ENCODE assay signal across 9 mouse cellular contexts in genomic region chr17:69396147-69397033, GRCm38 (mm10). TPM values are rescaled to one million over a fixed set of nuclear protein-coding genes. Genes with fewer than 3 reads are reported as not detected.
DNase-seq lines count a peak whose midpoint lies in the region; ATAC-seq and TF ChIP-seq lines count a peak whose summit lies in the region.
"Had no signal": no experiment of that assay in that cellular context is flagged by ENCODE, and none has a peak within 500 bp of the region (broad histone marks: within the 10 kb centered on the region; RNA-seq: fewer than 3 reads in every experiment).

No protein-coding gene starts in this region.

- H3K4me2 ChIP-seq in hindbrain, postnatal 0 days (ENCODE audit: low read depth, low read length): peak overlapping the region; percentile 21; the same call in 1 of the 2 replicates
- H3K4me2 ChIP-seq in hindbrain, embryonic 14.5 days (replicated peaks): no peak overlapping the region
- peak overlapping the region; percentile 55 for H3K4me2 ChIP-seq in heart, embryonic 12.5 days
- H3K4me2 ChIP-seq: limb, embryonic 15.5 days had no signal

- H3K36me3 ChIP-seq in hindbrain, postnatal 0 days (ENCODE audit: insufficient read depth, low read length): no peaks in the 10 kb centered on the region
- H3K36me3 ChIP-seq in hindbrain, embryonic 14.5 days (replicated peaks; ENCODE audit: control insufficient read depth, insufficient read depth): peaks cover 3% of the 10 kb centered on the region; the same call in 1 of the 2 replicates
- peaks cover under 1% of the 10 kb centered on the region; the same call in 1 of the 2 replicates for H3K36me3 ChIP-seq in heart, embryonic 12.5 days

- H3K4me3 ChIP-seq in hindbrain, postnatal 0 days (ENCODE audit: low read length): no peak overlapping the region
- no peak overlapping the region for H3K4me3 ChIP-seq in hindbrain, embryonic 14.5 days (replicated peaks; ENCODE audit: low read length)
- H3K4me3 ChIP-seq in bone marrow, adult 2 months (replicated peaks; ENCODE audit: control insufficient read depth, low read depth, low read length): peak overlapping the region; percentile 79
- H3K4me3 ChIP-seq in heart, embryonic 12.5 days: peak overlapping the region; percentile 19
- H3K4me3 ChIP-seq: limb, embryonic 15.5 days had no signal

- no peak for ATAC-seq in hindbrain, postnatal 0 days
- ATAC-seq in hindbrain, embryonic 14.5 days (ENCODE audit: low FRiP score): no peak
- ATAC-seq in heart, embryonic 12.5 days (ENCODE audit: insufficient number of reproducible peaks, low FRiP score): peak; percentile 60

- TF ChIP-seq CTCF in hindbrain, postnatal 0 days (IDR thresholded peaks at IDR 0.05; ENCODE audit: low read depth): peak; percentile 22; the same call in 1 of the 2 replicates
- peak; percentile 45; the same call in 1 of the 2 replicates for TF ChIP-seq CTCF in bone marrow, adult 2 months (IDR thresholded peaks at IDR 0.05; ENCODE audit: control insufficient read depth, insufficient read depth, low read length)

- no peak overlapping the region for H3K9ac ChIP-seq in hindbrain, postnatal 0 days (replicated peaks; ENCODE audit: low read length)
- no peak overlapping the region for H3K9ac ChIP-seq in hindbrain, embryonic 14.5 days
- H3K9ac ChIP-seq in heart, embryonic 12.5 days: peak overlapping the region; percentile 43; the same call in 1 of the 2 replicates
- H3K9ac ChIP-seq: limb, embryonic 15.5 days had no signal

- 43% methylated on average over 15 of the region's 16 CpGs for WGBS in hindbrain, postnatal 0 days
- 46% methylated on average over 15 of the region's 16 CpGs for WGBS in hindbrain, embryonic 14.5 days
- 1% methylated on average over 16 of the region's 16 CpGs for WGBS in bone marrow, adult 2 months
- WGBS in heart, embryonic 12.5 days: 26% methylated on average over 13 of the region's 16 CpGs

- TF ChIP-seq POLR2A in bone marrow, adult 2 months (IDR thresholded peaks at IDR 0.05; ENCODE audit: borderline replicate concordance, control insufficient read depth, low read depth, low read length): no peak

- H3K9me3 ChIP-seq in hindbrain, postnatal 0 days (ENCODE audit: low read length): no peaks in the 10 kb centered on the region
- H3K9me3 ChIP-seq in hindbrain, embryonic 14.5 days (ENCODE audit: control insufficient read depth, low read length): no peaks in the 10 kb centered on the region
- no peaks in the 10 kb centered on the region for H3K9me3 ChIP-seq in heart, embryonic 12.5 days (replicated peaks)
- H3K9me3 ChIP-seq: limb, embryonic 15.5 days had no signal

- H3K27me3 ChIP-seq in hindbrain, postnatal 0 days (ENCODE audit: insufficient read depth, low read length): no peaks in the 10 kb centered on the region
- no peaks in the 10 kb centered on the region for H3K27me3 ChIP-seq in hindbrain, embryonic 14.5 days (ENCODE audit: control insufficient read depth, insufficient read depth, low read length)
- no peaks in the 10 kb centered on the region for H3K27me3 ChIP-seq in heart, embryonic 12.5 days (replicated peaks)
- H3K27me3 ChIP-seq: limb, embryonic 15.5 days had no signal

- no peaks in the 10 kb centered on the region for H3K4me1 ChIP-seq in hindbrain, postnatal 0 days (ENCODE audit: insufficient read depth, low read length)
- no peaks in the 10 kb centered on the region for H3K4me1 ChIP-seq in hindbrain, embryonic 14.5 days (replicated peaks; ENCODE audit: control insufficient read depth, insufficient read depth, low read length)
- no peaks in the 10 kb centered on the region for H3K4me1 ChIP-seq in bone marrow, adult 2 months (ENCODE audit: control insufficient read depth, insufficient read depth, low read length)
- H3K4me1 ChIP-seq in heart, embryonic 12.5 days (replicated peaks): no peaks in the 10 kb centered on the region
- H3K4me1 ChIP-seq: limb, embryonic 15.5 days had no signal

- H3K27ac ChIP-seq in hindbrain, postnatal 0 days: no peak overlapping the region
- H3K27ac ChIP-seq in hindbrain, embryonic 14.5 days: no peak overlapping the region
- H3K27ac ChIP-seq in bone marrow, adult 2 months (ENCODE audit: control insufficient read depth, insufficient read depth, low read depth, low read length, poor library complexity): peak overlapping the region; percentile 32
- H3K27ac ChIP-seq in heart, embryonic 12.5 days (ENCODE audit: poor library complexity, severe bottlenecking): no peak overlapping the region
- H3K27ac ChIP-seq: limb, embryonic 15.5 days had no signal

- no peak for DNase-seq in hindbrain, postnatal 0 days (ENCODE audit: low spot score)
- no peak for DNase-seq in hindbrain, embryonic 14.5 days (ENCODE audit: low spot score)
- peak; percentile 68 for DNase-seq in liver
- peak; percentile 63 for DNase-seq in naive thymus-derived CD4-positive, alpha-beta T cell, adult 2 months (ENCODE audit: low read depth)
- no peak for DNase-seq in testis, postnatal 10 days (ENCODE audit: low spot score)
- DNase-seq in left cerebral cortex, adult 9 months (ENCODE audit: low spot score in 2 of 2): no peak

RNA-seq across cellular contexts. Expression of gene Zbtb14, which starts 13.5 kb away (rescaled TPM):
- total RNA-seq in hindbrain, postnatal 0 days (2014; rRNA removed): 19.2 and 22.2 TPM in 2 replicates
- 19.5 and 20.5 TPM in 2 replicates for polyA plus RNA-seq in hindbrain, postnatal 0 days (2015; fragmentation: Nextera tagmentation; extraction: Ambion mirVana)
- polyA plus RNA-seq in hindbrain, embryonic 14.5 days (2014; fragmentation: Nextera tagmentation; extraction: Ambion mirVana): 25.1 and 26.2 TPM in 2 replicates
- 6.4 and 7.5 TPM in 2 replicates for polyA plus RNA-seq in bone marrow, adult 2 months (2011; ENCODE audit: insufficient read depth, insufficient read length, low replicate concordance, missing spikeins)
- 15.9 and 16.5 TPM in 2 replicates for polyA plus RNA-seq in heart, embryonic 12.5 days (2016; fragmentation: Nextera tagmentation; extraction: Ambion mirVana)

RNA-seq across cellular contexts. Expression of gene Akain1, which starts 42.7 kb away (rescaled TPM):
- total RNA-seq in hindbrain, postnatal 0 days (2014; rRNA removed): 1.4 and 2.3 TPM in 2 replicates
- polyA plus RNA-seq in hindbrain, postnatal 0 days (2015; fragmentation: Nextera tagmentation; extraction: Ambion mirVana): 1.9 and 2.3 TPM in 2 replicates
- polyA plus RNA-seq in hindbrain, embryonic 14.5 days (2014; fragmentation: Nextera tagmentation; extraction: Ambion mirVana): 1.6 and 2.1 TPM in 2 replicates
- not detected in 2 replicates for polyA plus RNA-seq in bone marrow, adult 2 months (2011; ENCODE audit: insufficient read depth, insufficient read length, low replicate concordance, missing spikeins)
- not detected in 2 replicates for polyA plus RNA-seq in heart, embryonic 12.5 days (2016; fragmentation: Nextera tagmentation; extraction: Ambion mirVana)
- polyA plus RNA-seq: limb, embryonic 15.5 days had no signal

Comparison
In these comparisons a context has a peak if more than half of its experiments do, and no peak if none do; other contexts are left out.
1. DNase-seq: peak in liver (single experiment) and naive thymus-derived CD4-positive, alpha-beta T cell, adult 2 months (single experiment); none in hindbrain, postnatal 0 days (single experiment), hindbrain, embryonic 14.5 days (single experiment), testis, postnatal 10 days (single experiment) and left cerebral cortex, adult 9 months (0 of 2).
2. H3K4me3 ChIP-seq: peak in bone marrow, adult 2 months (single experiment) and heart, embryonic 12.5 days (single experiment); none in hindbrain, postnatal 0 days (single experiment) and hindbrain, embryonic 14.5 days (single experiment).